ENCODE assay signal across 23 mouse cellular contexts in the genomic region with DNA sequence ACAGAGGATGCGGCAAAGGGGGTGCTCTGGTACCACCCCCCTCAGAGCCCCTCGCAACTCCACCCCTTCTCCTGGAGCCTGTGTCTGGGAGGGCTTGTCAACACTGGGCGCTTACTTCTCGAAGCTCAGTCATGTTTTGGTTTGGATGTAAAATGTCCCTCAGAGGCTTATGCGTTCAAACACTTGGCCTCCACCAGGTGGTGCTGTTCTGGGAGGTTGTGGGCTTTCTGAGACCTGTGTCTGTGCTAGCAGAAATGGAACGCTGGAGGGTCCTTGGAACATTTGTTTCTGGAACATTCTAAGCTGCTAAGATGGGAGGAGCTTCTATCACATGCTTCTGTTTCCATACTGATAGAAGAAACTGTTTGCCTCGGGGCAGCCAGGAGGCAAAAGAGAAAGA.
A peak's percentile ranks its signal among the peaks of the same experiment; 100 is the strongest.
DNase-seq lines count a peak whose midpoint lies in the region; ATAC-seq and TF ChIP-seq lines count a peak whose summit lies in the region.
"Had no signal": no experiment of that assay in that cellular context is flagged by ENCODE, and none has a peak within 500 bp of the region (broad histone marks: within the 10 kb centered on the region; RNA-seq: fewer than 3 reads in every experiment).

No protein-coding gene starts in this region.

- no peaks in the 10 kb centered on the region for H3K9me3 ChIP-seq in hindbrain, postnatal 0 days (ENCODE audit: low read length)
- H3K9me3 ChIP-seq in hindbrain, embryonic 10.5 days: peaks cover 7% of the 10 kb centered on the region; the same call in 1 of the 2 replicates
- H3K9me3 ChIP-seq in liver, embryonic 14.5 days (ENCODE audit: control insufficient read depth, low read length): no peaks in the 10 kb centered on the region
- peaks cover 5% of the 10 kb centered on the region; the same call in 1 of the 2 replicates for H3K9me3 ChIP-seq in liver, embryonic 11.5 days (ENCODE audit: control insufficient read depth, low read length)
- H3K9me3 ChIP-seq in E14TG2a.4 (ENCODE audit: low read length): peaks cover 9% of the 10 kb centered on the region
- H3K9me3 ChIP-seq: embryonic facial prominence, embryonic 15.5 days; heart, embryonic 13.5 days; midbrain, embryonic 13.5 days had no signal

- H3K4me2 ChIP-seq in hindbrain, postnatal 0 days (ENCODE audit: low read depth, low read length): no peak overlapping the region
- H3K4me2 ChIP-seq in liver, embryonic 14.5 days (ENCODE audit: low read depth): no peak overlapping the region
- no peak overlapping the region for H3K4me2 ChIP-seq in liver, embryonic 11.5 days
- H3K4me2 ChIP-seq: embryonic facial prominence, embryonic 15.5 days; heart, embryonic 13.5 days; hindbrain, embryonic 14.5 days; limb, embryonic 12.5 days; midbrain, embryonic 13.5 days had no signal

- peak; percentile 11 for DNase-seq in hindbrain, postnatal 0 days (ENCODE audit: low spot score)
- DNase-seq in hindbrain, embryonic 10.5 days (ENCODE audit: low spot score): no peak
- DNase-seq in liver, embryonic 14.5 days (ENCODE audit: low read depth in 3 of 3, low spot score in 3 of 3): no peak
- DNase-seq in liver, embryonic 11.5 days (ENCODE audit: low spot score): no peak
- DNase-seq in ZHBTc4 (ENCODE audit: low read depth, low spot score): peak; percentile 66
- DNase-seq: adrenal gland, postnatal 25 days; B cell, adult 2 months; cerebellum, adult 2 months; cerebellum, postnatal 36 days; kidney, adult 18-20 months; kidney, postnatal 36 days; layer of hippocampus, adult 9-11 months; lung, adult 18-20 months; spleen, adult 18-20 months; thymus, adult 2 months had no signal

- no peak for TF ChIP-seq EP300 in liver, embryonic 14.5 days (IDR thresholded peaks at IDR 0.05; ENCODE audit: low read depth)

- no peaks in the 10 kb centered on the region for H3K4me1 ChIP-seq in hindbrain, postnatal 0 days (ENCODE audit: insufficient read depth, low read length)
- H3K4me1 ChIP-seq in hindbrain, embryonic 10.5 days (replicated peaks): peaks cover 26% of the 10 kb centered on the region
- peaks cover 40 to 58% of the 10 kb centered on the region in 2 experiments for H3K4me1 ChIP-seq in liver, embryonic 14.5 days (replicated peaks; ENCODE audit: control insufficient read depth in 2 of 2, insufficient read depth in 2 of 2, low read length in 1 of 2)
- H3K4me1 ChIP-seq in liver, embryonic 11.5 days (replicated peaks; ENCODE audit: control insufficient read depth, insufficient read depth, low read length): peaks cover 42% of the 10 kb centered on the region
- H3K4me1 ChIP-seq in E14TG2a.4 (replicated peaks; ENCODE audit: low read depth, low read length): peaks cover 16% of the 10 kb centered on the region
- H3K4me1 ChIP-seq: embryonic facial prominence, embryonic 15.5 days; midbrain, embryonic 13.5 days had no signal

- no peak overlapping the region for H3K27ac ChIP-seq in hindbrain, postnatal 0 days
- H3K27ac ChIP-seq in hindbrain, embryonic 10.5 days: no peak overlapping the region
- H3K27ac ChIP-seq in liver, embryonic 14.5 days: no peak overlapping the region
- no peak overlapping the region for H3K27ac ChIP-seq in liver, embryonic 11.5 days (ENCODE audit: low read depth, low read length)
- H3K27ac ChIP-seq: embryonic facial prominence, embryonic 15.5 days; heart, embryonic 13.5 days; hindbrain, embryonic 14.5 days; limb, embryonic 12.5 days; midbrain, embryonic 13.5 days had no signal

- H3K36me3 ChIP-seq in hindbrain, postnatal 0 days (ENCODE audit: insufficient read depth, low read length): no peaks in the 10 kb centered on the region
- H3K36me3 ChIP-seq in hindbrain, embryonic 10.5 days: no peaks in the 10 kb centered on the region
- H3K36me3 ChIP-seq in liver, embryonic 14.5 days (replicated peaks; ENCODE audit: control insufficient read depth, insufficient read depth, low read depth): no peaks in the 10 kb centered on the region
- no peaks in the 10 kb centered on the region for H3K36me3 ChIP-seq in liver, embryonic 11.5 days (ENCODE audit: control insufficient read depth, insufficient read depth, low read length)
- no peaks in the 10 kb centered on the region for H3K36me3 ChIP-seq in E14TG2a.4 (ENCODE audit: insufficient read depth, low read length)
- H3K36me3 ChIP-seq: embryonic facial prominence, embryonic 15.5 days; heart, embryonic 13.5 days; limb, embryonic 12.5 days; midbrain, embryonic 13.5 days had no signal

- H3K4me3 ChIP-seq in hindbrain, postnatal 0 days (ENCODE audit: low read length): no peak overlapping the region
- H3K4me3 ChIP-seq in hindbrain, embryonic 10.5 days: no peak overlapping the region
- H3K4me3 ChIP-seq in liver, embryonic 14.5 days (ENCODE audit: insufficient read depth in 1 of 2, low read depth in 2 of 2, low read length in 2 of 2): no peak overlapping the region
- no peak overlapping the region for H3K4me3 ChIP-seq in liver, embryonic 11.5 days (ENCODE audit: low read depth, low read length)
- no peak overlapping the region for H3K4me3 ChIP-seq in E14TG2a.4 (replicated peaks; ENCODE audit: low read length)
- H3K4me3 ChIP-seq: embryonic facial prominence, embryonic 15.5 days; heart, embryonic 13.5 days; limb, embryonic 12.5 days; midbrain, embryonic 13.5 days had no signal

- H3K27me3 ChIP-seq in hindbrain, postnatal 0 days (ENCODE audit: insufficient read depth, low read length): no peaks in the 10 kb centered on the region
- no peaks in the 10 kb centered on the region for H3K27me3 ChIP-seq in hindbrain, embryonic 10.5 days (ENCODE audit: insufficient read depth, poor library complexity, severe bottlenecking)
- H3K27me3 ChIP-seq in liver, embryonic 14.5 days (ENCODE audit: control insufficient read depth, insufficient read depth, low read length): no peaks in the 10 kb centered on the region
- H3K27me3 ChIP-seq in liver, embryonic 11.5 days (replicated peaks; ENCODE audit: control insufficient read depth, insufficient read depth, low read length): no peaks in the 10 kb centered on the region
- H3K27me3 ChIP-seq in E14TG2a.4 (ENCODE audit: insufficient read depth, low read length): no peaks in the 10 kb centered on the region
- H3K27me3 ChIP-seq: embryonic facial prominence, embryonic 15.5 days; heart, embryonic 13.5 days; limb, embryonic 12.5 days; midbrain, embryonic 13.5 days; Patski had no signal

- 96% methylated on average over 7 of the region's 7 CpGs for WGBS in hindbrain, postnatal 0 days
- WGBS in hindbrain, embryonic 10.5 days: 91% methylated on average over 7 of the region's 7 CpGs
- WGBS in liver, embryonic 14.5 days (ENCODE audit: insufficient replicate concordance): 91% methylated on average over 7 of the region's 7 CpGs
- 90% methylated on average over 7 of the region's 7 CpGs for WGBS in liver, embryonic 11.5 days

- no peak for ATAC-seq in hindbrain, postnatal 0 days
- no peak for ATAC-seq in liver, embryonic 14.5 days (ENCODE audit: insufficient read depth)
- no peak for ATAC-seq in liver, embryonic 11.5 days (replicated peaks; ENCODE audit: low FRiP score)
- no peak for ATAC-seq in cerebellum, adult (ENCODE audit: insufficient number of reproducible peaks, low FRiP score, low TSS enrichment)
- ATAC-seq: midbrain, embryonic 13.5 days; Patski had no signal

- peak; percentile 35; the same call in 1 of the 2 replicates for TF ChIP-seq CTCF in hindbrain, postnatal 0 days (IDR thresholded peaks at IDR 0.05; ENCODE audit: low read depth)
- TF ChIP-seq CTCF in liver, embryonic 14.5 days (IDR thresholded peaks at IDR 0.05; ENCODE audit: low read depth): peak; percentile 64
- TF ChIP-seq CTCF in E14TG2a.4 (conservative IDR thresholded peaks at IDR 0.05; ENCODE audit: low read length): peak; percentile 27; the same call in 1 of the 2 replicates

- no peak overlapping the region for H3K9ac ChIP-seq in hindbrain, postnatal 0 days (replicated peaks; ENCODE audit: low read length)
- no peak overlapping the region for H3K9ac ChIP-seq in liver, embryonic 14.5 days (replicated peaks)
- no peak overlapping the region for H3K9ac ChIP-seq in liver, embryonic 11.5 days (ENCODE audit: low read depth, low read length)
- H3K9ac ChIP-seq: embryonic facial prominence, embryonic 15.5 days; heart, embryonic 13.5 days; hindbrain, embryonic 14.5 days; limb, embryonic 12.5 days; midbrain, embryonic 13.5 days had no signal

Comparison
In these comparisons a context has a peak if more than half of its experiments do, and no peak if none do; other contexts are left out.
1. DNase-seq: peak in hindbrain, postnatal 0 days (single experiment) and ZHBTc4 (single experiment); none in hindbrain, embryonic 10.5 days (single experiment), liver, embryonic 14.5 days (0 of 3) and liver, embryonic 11.5 days (single experiment).
2. Peak in every context shown above with its lines, with median percentiles within 50 percentile points of each other: CTCF ChIP-seq.